Mouse (Mus musculus): Measurements from ENCODE around the gene Npc2. TPM values are rescaled to one million over a fixed set of nuclear protein-coding genes. Genes with fewer than 3 reads are reported as not detected.

Gene Npc2
- polyA plus RNA-seq, 1 experiment from 2014 or later = 523 TPM

DNA sequence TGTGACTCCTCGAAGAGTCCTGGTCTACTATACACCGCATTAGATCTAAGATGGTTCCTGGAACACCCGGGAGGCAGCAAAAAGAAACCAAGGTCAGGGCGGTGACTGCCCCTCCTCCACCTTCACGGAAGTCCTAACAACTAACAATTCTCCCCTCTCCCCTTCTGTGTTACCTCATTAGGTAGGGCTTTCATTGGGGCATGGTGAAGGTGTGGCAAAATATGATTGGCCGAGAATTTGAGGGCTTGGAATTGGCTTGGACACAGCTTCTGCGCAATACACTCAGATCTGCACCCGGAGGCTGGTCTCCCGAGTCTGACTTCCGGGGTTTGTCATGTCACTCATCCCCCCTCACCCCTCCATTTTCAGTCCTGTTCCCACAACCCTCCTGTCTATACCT lies 44.5 kb downstream of the Npc2 start:
- ATAC-seq (no peak), DNase-seq (ENCODE audit: low spot score) (no peak)
- no peak overlapping the region for H3K4me2 ChIP-seq (replicated peaks; ENCODE audit: low read depth, low read length)
- H3K4me1 ChIP-seq (ENCODE audit: insufficient read depth, low read depth, low read length) = no peaks in the 10 kb centered on the region
- no peak overlapping the region for H3K27ac ChIP-seq (ENCODE audit: low read length)
- no peaks in the 10 kb centered on the region for H3K36me3 ChIP-seq (ENCODE audit: insufficient read depth, low read length)
- no peak overlapping the region for H3K4me3 ChIP-seq (ENCODE audit: low read depth, low read length)
- TF ChIP-seq CTCF (IDR thresholded peaks at IDR 0.05) = no peak
- no peak for TF ChIP-seq EP300 (IDR thresholded peaks at IDR 0.05)
- no peaks in the 10 kb centered on the region for H3K27me3 ChIP-seq (replicated peaks; ENCODE audit: insufficient read depth, low read length)
- 88% methylated on average over 10 of the region's 10 CpGs for WGBS
- H3K9me3 ChIP-seq (ENCODE audit: low read length) = no peaks in the 10 kb centered on the region
- H3K9ac ChIP-seq (replicated peaks; ENCODE audit: low read depth) = no peak overlapping the region

DNA sequence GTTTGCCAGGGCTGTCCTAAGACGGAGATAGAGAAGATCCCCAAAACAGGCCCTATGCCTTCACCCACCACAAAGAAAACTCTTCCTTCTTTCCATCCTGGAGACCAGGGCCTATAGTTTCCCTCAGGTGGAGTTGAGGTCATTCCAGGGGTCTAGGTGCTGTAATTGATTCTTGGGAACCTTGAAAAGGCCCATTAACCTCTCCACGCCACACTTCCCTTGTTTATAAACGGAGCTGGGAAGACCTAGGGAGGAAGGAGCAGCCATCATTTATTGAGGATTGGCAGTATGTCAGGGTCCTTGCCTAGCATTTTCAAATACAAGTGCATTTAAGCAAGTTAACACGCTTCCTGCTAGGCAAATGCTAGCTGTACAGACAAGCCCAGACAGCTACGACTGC lies 45.5 kb downstream of the Npc2 start:
- WGBS = 33% methylated on average over 5 of the region's 5 CpGs
- TF ChIP-seq EP300 (IDR thresholded peaks at IDR 0.05) (no peak), CTCF (IDR thresholded peaks at IDR 0.05) (no peak)
- Histone ChIP-seq H3K4me2 (replicated peaks; ENCODE audit: low read depth, low read length) (no peak overlapping the region), H3K4me1 (ENCODE audit: insufficient read depth, low read depth, low read length) (no peaks in the 10 kb centered on the region), H3K27ac (ENCODE audit: low read length) (no peak overlapping the region), H3K36me3 (ENCODE audit: insufficient read depth, low read length) (no peaks in the 10 kb centered on the region), H3K9ac (replicated peaks; ENCODE audit: low read depth) (no peak overlapping the region), H3K27me3 (replicated peaks; ENCODE audit: insufficient read depth, low read length) (no peaks in the 10 kb centered on the region), H3K4me3 (ENCODE audit: low read depth, low read length) (no peak overlapping the region), H3K9me3 (ENCODE audit: low read length) (no peaks in the 10 kb centered on the region)
- DNase-seq (ENCODE audit: low spot score) (no peak), ATAC-seq (no peak)

DNA sequence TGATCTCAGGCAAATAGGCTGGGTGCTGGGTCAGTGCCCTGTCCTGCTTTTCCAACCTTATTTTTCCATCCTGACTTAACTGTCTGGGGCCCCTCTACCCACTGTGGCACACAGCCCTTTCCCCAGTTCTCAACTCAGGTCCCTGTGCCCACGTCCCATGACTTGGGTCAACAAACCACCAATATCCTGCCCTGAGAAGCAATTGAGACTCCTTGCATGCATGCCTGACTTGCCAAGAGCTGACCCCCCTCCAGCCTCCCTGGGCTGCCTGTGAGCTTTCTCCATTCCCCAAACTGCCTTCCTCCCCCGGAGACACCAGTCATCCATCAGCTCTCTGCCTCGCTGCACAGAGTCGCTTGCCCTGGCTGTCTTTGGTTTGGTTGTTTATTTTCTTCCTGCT lies 46.0 kb downstream of the Npc2 start:
- Histone ChIP-seq H3K36me3 (ENCODE audit: insufficient read depth, low read length) (no peaks in the 10 kb centered on the region), H3K4me3 (ENCODE audit: low read depth, low read length) (no peak overlapping the region), H3K4me2 (replicated peaks; ENCODE audit: low read depth, low read length) (no peak overlapping the region), H3K27ac (ENCODE audit: low read length) (no peak overlapping the region), H3K4me1 (ENCODE audit: insufficient read depth, low read depth, low read length) (no peaks in the 10 kb centered on the region), H3K9me3 (ENCODE audit: low read length) (no peaks in the 10 kb centered on the region), H3K27me3 (replicated peaks; ENCODE audit: insufficient read depth, low read length) (no peaks in the 10 kb centered on the region), H3K9ac (replicated peaks; ENCODE audit: low read depth) (no peak overlapping the region)
- 11% methylated on average over 4 of the region's 4 CpGs for WGBS
- DNase-seq (ENCODE audit: low spot score) (no peak), ATAC-seq (no peak)
- TF ChIP-seq EP300 (IDR thresholded peaks at IDR 0.05) (no peak), CTCF (IDR thresholded peaks at IDR 0.05) (no peak)

DNA sequence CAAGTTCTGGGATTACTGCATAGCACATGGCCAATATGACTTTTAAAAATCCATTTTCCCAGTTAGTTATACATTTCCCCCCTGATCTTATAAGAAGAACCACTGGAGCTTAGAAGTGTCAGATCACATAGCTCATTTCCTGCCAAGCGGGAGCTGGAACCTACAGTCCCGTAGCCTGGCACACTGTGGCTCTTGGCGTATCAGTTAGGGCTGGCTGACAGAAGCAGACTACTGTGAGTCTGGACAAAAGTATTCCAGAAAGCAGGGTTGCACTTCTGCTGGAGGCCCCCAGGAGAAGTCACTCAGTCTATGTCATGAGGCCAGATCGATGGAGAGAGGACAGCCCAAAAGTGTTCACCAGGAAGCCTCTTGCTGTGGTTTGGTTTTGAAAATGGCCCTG lies 46.6 kb downstream of the Npc2 start:
- no peaks in the 10 kb centered on the region for H3K36me3 ChIP-seq (ENCODE audit: insufficient read depth, low read length)
- no peak for ATAC-seq
- 73% methylated on average over 4 of the region's 4 CpGs for WGBS

DNA sequence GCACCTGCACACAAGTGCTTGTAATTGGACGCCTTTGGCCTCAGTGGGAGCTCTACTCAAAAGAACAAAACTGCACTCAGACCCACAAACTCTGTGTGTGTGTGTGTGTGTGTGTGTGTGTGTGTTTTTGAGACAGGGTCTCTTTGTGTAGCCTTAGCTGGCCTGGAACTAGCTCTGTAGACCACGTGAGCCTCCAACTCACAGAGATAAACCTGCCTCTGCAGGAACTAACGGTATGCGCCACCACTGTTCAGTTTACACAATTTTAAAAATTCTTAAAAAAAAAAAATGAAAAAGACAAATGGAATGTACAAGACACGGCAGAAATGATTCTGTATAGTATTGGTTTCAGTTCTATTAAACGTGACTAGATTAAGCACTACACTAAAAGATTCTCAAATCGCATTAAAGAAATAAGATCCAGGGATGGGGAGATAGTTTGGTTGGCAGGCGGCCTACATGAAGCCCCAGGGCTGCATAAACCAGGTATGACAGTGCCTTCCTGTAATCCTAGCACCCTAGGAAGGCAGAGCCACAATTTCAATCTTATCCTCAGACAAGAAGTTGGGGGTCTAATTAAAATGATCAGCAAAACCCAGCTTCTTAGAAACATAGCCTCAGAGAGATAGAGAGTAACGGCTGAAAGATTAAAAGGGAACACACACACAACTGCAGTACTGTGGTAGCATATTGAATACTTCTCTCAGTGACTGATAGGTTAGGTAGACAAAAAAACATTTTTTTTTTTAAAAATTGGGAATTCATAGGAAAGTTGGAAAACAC lies 54.3 kb downstream of the Npc2 start:
- ATAC-seq (no peak), DNase-seq (ENCODE audit: low spot score) (no peak)
- WGBS = 79% methylated on average over 9 of the region's 9 CpGs

More for the DNA sequence above, 46.6 kb downstream of the Npc2 start:
- Histone ChIP-seq H3K27me3 (replicated peaks; ENCODE audit: insufficient read depth, low read length) (no peaks in the 10 kb centered on the region), H3K9me3 (ENCODE audit: low read length) (no peaks in the 10 kb centered on the region), H3K27ac (ENCODE audit: low read length) (no peak overlapping the region), H3K9ac (replicated peaks; ENCODE audit: low read depth) (no peak overlapping the region), H3K4me2 (replicated peaks; ENCODE audit: low read depth, low read length) (no peak overlapping the region), H3K4me1 (ENCODE audit: insufficient read depth, low read depth, low read length) (no peaks in the 10 kb centered on the region), H3K4me3 (ENCODE audit: low read depth, low read length) (no peak overlapping the region)
- no peak for TF ChIP-seq CTCF (IDR thresholded peaks at IDR 0.05)
- TF ChIP-seq EP300 (IDR thresholded peaks at IDR 0.05) = no peak
- no peak for DNase-seq (ENCODE audit: low spot score)

DNA sequence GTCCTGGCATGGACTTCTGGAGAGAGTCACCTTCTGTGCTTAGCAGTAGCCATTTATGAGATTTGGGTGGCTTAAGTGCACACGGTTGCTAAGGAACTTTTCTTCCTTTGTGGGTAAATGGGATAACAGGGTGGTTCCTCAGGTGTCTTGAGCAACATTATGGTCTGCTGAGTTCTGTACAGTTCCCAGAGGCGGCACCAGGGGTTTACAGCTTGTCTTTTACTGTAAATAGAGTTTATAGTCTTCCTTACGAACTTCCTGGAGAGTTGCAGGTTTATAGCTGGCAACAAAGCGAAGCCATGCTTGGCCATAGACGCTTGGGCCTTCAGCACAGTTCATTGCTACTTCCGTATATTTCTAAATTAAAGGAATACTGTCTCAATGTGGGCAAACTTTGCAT lies 58.4 kb downstream of the Npc2 start:
- Histone ChIP-seq H3K27ac (ENCODE audit: low read length) (no peak overlapping the region), H3K4me1 (ENCODE audit: insufficient read depth, low read depth, low read length) (no peaks in the 10 kb centered on the region), H3K36me3 (ENCODE audit: insufficient read depth, low read length) (no peaks in the 10 kb centered on the region), H3K27me3 (replicated peaks; ENCODE audit: insufficient read depth, low read length) (no peaks in the 10 kb centered on the region), H3K4me3 (ENCODE audit: low read depth, low read length) (no peak overlapping the region), H3K9ac (replicated peaks; ENCODE audit: low read depth) (no peak overlapping the region), H3K4me2 (replicated peaks; ENCODE audit: low read depth, low read length) (no peak overlapping the region), H3K9me3 (ENCODE audit: low read length) (no peaks in the 10 kb centered on the region)
- DNase-seq (ENCODE audit: low spot score) (no peak), ATAC-seq (no peak)
- 68% methylated on average over 6 of the region's 6 CpGs for WGBS
- TF ChIP-seq CTCF (IDR thresholded peaks at IDR 0.05) = no peak
- TF ChIP-seq EP300 (IDR thresholded peaks at IDR 0.05) = no peak

More for the DNA sequence above, 54.3 kb downstream of the Npc2 start:
- TF ChIP-seq EP300 (IDR thresholded peaks at IDR 0.05) (no peak), CTCF (IDR thresholded peaks at IDR 0.05) (no peak)
- no peaks in the 10 kb centered on the region for H3K9me3 ChIP-seq (ENCODE audit: low read length)
- H3K36me3 ChIP-seq (ENCODE audit: insufficient read depth, low read length) = no peaks in the 10 kb centered on the region
- no peak overlapping the region for H3K4me3 ChIP-seq (ENCODE audit: low read depth, low read length)
- no peaks in the 10 kb centered on the region for H3K27me3 ChIP-seq (replicated peaks; ENCODE audit: insufficient read depth, low read length)
- H3K27ac ChIP-seq (ENCODE audit: low read length) = no peak overlapping the region
- H3K4me1 ChIP-seq (ENCODE audit: insufficient read depth, low read depth, low read length) = no peaks in the 10 kb centered on the region
- H3K4me2 ChIP-seq (replicated peaks; ENCODE audit: low read depth, low read length) = no peak overlapping the region
- H3K9ac ChIP-seq (replicated peaks; ENCODE audit: low read depth) = no peak overlapping the region

All from lung, postnatal 0 days (tissue).